Mouse (Mus musculus): ENCODE results near the gene Dzip1l.

GRCm38 (mm10) chr9:99661606-99662166 is 32.4 kb downstream of the Dzip1l start:
- TF ChIP-seq POLR2A (IDR thresholded peaks at IDR 0.05; ENCODE audit: control insufficient read depth, extremely low read depth, insufficient read depth, low read length, poor library complexity) (no peak), CTCF (IDR thresholded peaks at IDR 0.05; ENCODE audit: borderline replicate concordance, control insufficient read depth, extremely low read depth, insufficient read depth, low read length, poor library complexity) (no peak)

All from thymus, adult 2 months (tissue).